27 mouse cellular contexts compared by ENCODE assay signal in the genomic region with DNA sequence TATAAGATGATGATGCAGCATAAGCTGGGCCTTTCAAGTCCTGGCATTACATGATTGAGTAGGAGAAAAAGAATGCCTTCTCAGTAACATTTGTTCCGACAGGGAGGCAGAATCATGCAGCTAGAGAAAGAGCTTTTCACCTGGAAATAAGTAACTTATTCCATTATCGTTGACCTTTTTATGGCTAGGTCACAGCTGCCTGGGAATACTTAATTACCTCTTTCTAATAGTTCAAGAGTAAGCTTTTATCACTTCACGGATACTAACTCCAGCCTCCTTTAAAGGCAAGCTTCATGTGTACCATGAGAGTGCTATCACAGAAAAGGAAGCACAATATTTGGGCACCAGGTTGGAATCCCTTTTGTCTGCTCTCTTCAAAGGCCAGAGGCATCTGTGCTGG. TPM values are rescaled to one million over a fixed set of nuclear protein-coding genes. Genes with fewer than 3 reads are reported as not detected.
A peak's percentile ranks its signal among the peaks of the same experiment; 100 is the strongest.
DNase-seq lines count a peak whose midpoint lies in the region; ATAC-seq lines count a peak whose summit lies in the region.
"Had no signal": no experiment of that assay in that cellular context is flagged by ENCODE, and none has a peak within 500 bp of the region (broad histone marks: within the 10 kb centered on the region; RNA-seq: fewer than 3 reads in every experiment).

No protein-coding gene starts in this region.

- H3K4me3 ChIP-seq in kidney, embryonic 16.5 days (ENCODE audit: low read length) = no peak overlapping the region
- H3K4me3 ChIP-seq: embryonic facial prominence, embryonic 12.5 days; embryonic facial prominence, embryonic 15.5 days; gastrocnemius, adult 2 months; hindbrain, embryonic 12.5 days had no signal

- H3K27me3 ChIP-seq in kidney, embryonic 16.5 days (ENCODE audit: insufficient read depth, low read length) = no peaks in the 10 kb centered on the region
- H3K27me3 ChIP-seq: embryonic facial prominence, embryonic 12.5 days; embryonic facial prominence, embryonic 15.5 days; hindbrain, embryonic 12.5 days had no signal

- peak; percentile 10 for DNase-seq in kidney, adult 9 months
- DNase-seq in kidney, postnatal 25 days = no peak
- DNase-seq in kidney, postnatal 14 days = no peak
- peak; percentile 3 to 9 for DNase-seq in kidney, postnatal 4 days
- DNase-seq in lung, postnatal 10 days = no peak
- DNase-seq: adrenal gland, adult 2 months; adrenal gland, postnatal 14 days; cerebellum, adult 11 months; cerebellum, adult 2 months; cerebellum, adult 9-11 months; cerebellum, postnatal 25 days; forebrain, postnatal 0 days; gastrocnemius, adult 2 months; gastrocnemius, postnatal 14 days; heart, adult 11 months had no signal

- no peak overlapping the region for H3K4me2 ChIP-seq in kidney, embryonic 16.5 days (replicated peaks; ENCODE audit: low read depth, low read length)
- H3K4me2 ChIP-seq: embryonic facial prominence, embryonic 12.5 days; embryonic facial prominence, embryonic 15.5 days; heart, embryonic 11.5 days; hindbrain, embryonic 12.5 days had no signal

- peak overlapping the region; percentile 55; the same call in 1 of the 2 replicates for H3K27ac ChIP-seq in kidney, embryonic 16.5 days (ENCODE audit: low read length)
- H3K27ac ChIP-seq: embryonic facial prominence, embryonic 12.5 days; embryonic facial prominence, embryonic 15.5 days; gastrocnemius, adult 2 months; hindbrain, embryonic 12.5 days had no signal

- H3K36me3 ChIP-seq in kidney, embryonic 16.5 days (ENCODE audit: insufficient read depth, low read length) = no peaks in the 10 kb centered on the region
- H3K36me3 ChIP-seq: embryonic facial prominence, embryonic 12.5 days; embryonic facial prominence, embryonic 15.5 days; hindbrain, embryonic 12.5 days had no signal

- H3K9ac ChIP-seq in kidney, embryonic 16.5 days (replicated peaks; ENCODE audit: low read length) = no peak overlapping the region
- H3K9ac ChIP-seq: embryonic facial prominence, embryonic 12.5 days; embryonic facial prominence, embryonic 15.5 days; forebrain, postnatal 0 days; hindbrain, embryonic 12.5 days had no signal

- 46% methylated on average over 3 of the region's 3 CpGs for WGBS in kidney, embryonic 16.5 days

- H3K9me3 ChIP-seq in kidney, embryonic 16.5 days (ENCODE audit: low read length) = no peaks in the 10 kb centered on the region
- H3K9me3 ChIP-seq: embryonic facial prominence, embryonic 12.5 days; embryonic facial prominence, embryonic 15.5 days; hindbrain, embryonic 12.5 days had no signal

- peak; percentile 57; the same call in 1 of the 2 replicates for ATAC-seq in kidney, embryonic 16.5 days (ENCODE audit: low FRiP score, low TSS enrichment)
- ATAC-seq: CD4-positive, CD25-positive, alpha-beta regulatory T cell, adult 4 months; forebrain, embryonic 14.5 days; forebrain, postnatal 0 days had no signal

- H3K4me1 ChIP-seq in kidney, embryonic 16.5 days (ENCODE audit: insufficient read depth, low read length) = no peaks in the 10 kb centered on the region
- H3K4me1 ChIP-seq: embryonic facial prominence, embryonic 12.5 days; embryonic facial prominence, embryonic 15.5 days; hindbrain, embryonic 12.5 days had no signal

RNA-seq across cellular contexts. Expression of a gene that starts 14.5 kb away (rescaled TPM):
- polyA plus RNA-seq in kidney, embryonic 16.5 days (2015; fragmentation: Nextera tagmentation; extraction: Ambion mirVana) = not detected in 2 replicates
- polyA plus RNA-seq: adrenal gland, adult 2 months; C2C12; CD4-positive, CD25-positive, alpha-beta regulatory T cell, adult 4 months; cerebellum, adult 2 months; embryonic facial prominence, embryonic 12.5 days; embryonic facial prominence, embryonic 15.5 days; forebrain, embryonic 11.5 days; forebrain, embryonic 14.5 days; forebrain, postnatal 0 days; frontal cortex, adult 2 months; heart, embryonic 11.5 days; heart, embryonic 14.5 days; heart, postnatal 0 days; hindbrain, embryonic 12.5 days had no signal

RNA-seq across cellular contexts. Expression of a gene that starts 37.7 kb away (rescaled TPM):
- polyA plus RNA-seq in kidney, embryonic 16.5 days (2015; fragmentation: Nextera tagmentation; extraction: Ambion mirVana) = not detected in 2 replicates
- polyA plus RNA-seq: adrenal gland, adult 2 months; C2C12; CD4-positive, CD25-positive, alpha-beta regulatory T cell, adult 4 months; cerebellum, adult 2 months; embryonic facial prominence, embryonic 12.5 days; embryonic facial prominence, embryonic 15.5 days; forebrain, embryonic 11.5 days; forebrain, embryonic 14.5 days; forebrain, postnatal 0 days; frontal cortex, adult 2 months; heart, embryonic 11.5 days; heart, embryonic 14.5 days; heart, postnatal 0 days; hindbrain, embryonic 12.5 days had no signal

RNA-seq across cellular contexts. Expression of a gene that starts 42.5 kb away (rescaled TPM):
- polyA plus RNA-seq in kidney, embryonic 16.5 days (2015; fragmentation: Nextera tagmentation; extraction: Ambion mirVana) = not detected in 2 replicates
- polyA plus RNA-seq: adrenal gland, adult 2 months; C2C12; CD4-positive, CD25-positive, alpha-beta regulatory T cell, adult 4 months; cerebellum, adult 2 months; embryonic facial prominence, embryonic 12.5 days; embryonic facial prominence, embryonic 15.5 days; forebrain, embryonic 11.5 days; forebrain, embryonic 14.5 days; forebrain, postnatal 0 days; frontal cortex, adult 2 months; heart, embryonic 11.5 days; heart, embryonic 14.5 days; heart, postnatal 0 days; hindbrain, embryonic 12.5 days had no signal

RNA-seq across cellular contexts. Expression of a gene that starts 58.9 kb away (rescaled TPM):
- not detected in 2 replicates for polyA plus RNA-seq in kidney, embryonic 16.5 days (2015; fragmentation: Nextera tagmentation; extraction: Ambion mirVana)
- polyA plus RNA-seq: adrenal gland, adult 2 months; C2C12; CD4-positive, CD25-positive, alpha-beta regulatory T cell, adult 4 months; cerebellum, adult 2 months; embryonic facial prominence, embryonic 12.5 days; embryonic facial prominence, embryonic 15.5 days; forebrain, embryonic 11.5 days; forebrain, embryonic 14.5 days; forebrain, postnatal 0 days; frontal cortex, adult 2 months; heart, embryonic 11.5 days; heart, embryonic 14.5 days; heart, postnatal 0 days; hindbrain, embryonic 12.5 days had no signal

Comparison
In these comparisons a context has a peak if more than half of its experiments do, and no peak if none do; other contexts are left out.
1. DNase-seq: peak in kidney, adult 9 months (single experiment) and kidney, postnatal 4 days (2 of 2); none in kidney, postnatal 25 days (0 of 2), kidney, postnatal 14 days (single experiment) and lung, postnatal 10 days (single experiment).